Mouse (Mus musculus): ENCODE data around the gene Ptpdc1. TPM values are rescaled to one million over a fixed set of nuclear protein-coding genes. Genes with fewer than 3 reads are reported as not detected.

The Ptpdc1 gene
- total RNA-seq (2023): 8.4 to 11.5 TPM (median 9.2 TPM) in 4 replicates

GRCm38 (mm10) chr13:48625433-48626184 is at the start of gene Ptpdc1:
Gene Ptpdc1, minus strand, starts transcription at chr13:48625664.

GRCm38 (mm10) chr13:48662431-48663143 is 37.1 kb upstream of the Ptpdc1 start, which contains the start of gene Barx1:
Gene Barx1, plus strand, starts transcription at chr13:48662998.

Other genes with a start within 250 kb of the Ptpdc1 start
- gene Zfp169, start 112.2 kb downstream of the Ptpdc1 start, total RNA-seq (2023): 23.1 to 31.5 TPM (median 25.8 TPM) in 4 replicates
- gene A830005F24Rik, start 112.1 kb downstream of the Ptpdc1 start, total RNA-seq (2023): 0.75 TPM in 1 of 4 replicates, not detected in the others
- not detected in 4 replicates for gene Barx1, start 37.3 kb upstream of the Ptpdc1 start, total RNA-seq (2023)
- 54.1 to 58.1 TPM (median 57.1 TPM) in 4 replicates for gene Phf2, start 245.5 kb upstream of the Ptpdc1 start, total RNA-seq (2023)